Mouse (Mus musculus) cerebellum, adult 2 months (tissue): ENCODE data around the gene Abhd14b. TPM values are rescaled to one million over a fixed set of nuclear protein-coding genes. Genes with fewer than 3 reads are reported as not detected.
A peak's percentile ranks its signal among the peaks of the same experiment; 100 is the strongest.

Source experiments
- DNase-seq, 2 experiments: peaks; one replicate each; pipeline ENCODE4 v3.0.0; 2021
- H3K27ac ChIP-seq: fragments of 200-500 bp; 2 replicates; pipeline ENCODE4 v1.5.1; 2012; ENCODE audit warnings: low read length, control low read depth, inconsistent platforms; ENCODE audit not compliant: insufficient read depth
- H3K27me3 ChIP-seq: fragments of 200-500 bp; 2 replicates; pipeline ENCODE4 v1.6.1; 2012; ENCODE audit warnings: inconsistent platforms, mild to moderate bottlenecking, low read length, moderate library complexity; ENCODE audit not compliant: control insufficient read depth, insufficient read depth
- H3K4me1 ChIP-seq: fragments of 200-500 bp; 2 replicates; pipeline ENCODE4 v1.6.1; 2011; ENCODE audit warnings: low read length; ENCODE audit not compliant: control insufficient read depth, insufficient read depth
- H3K4me3 ChIP-seq: fragments of 200-500 bp; replicated peaks from 2 replicates; pipeline ENCODE3; 2011; ENCODE audit warnings: mild to moderate bottlenecking, low read depth, low read length, control low read depth; ENCODE audit not compliant: insufficient read depth
- CTCF ChIP-seq: fragments of 200-500 bp; IDR thresholded peaks from 2 replicates; pipeline ENCODE4 v1.5.1; 2011; ENCODE audit warnings: low read depth, mild to moderate bottlenecking, control low read depth, low read length, moderate library complexity, borderline replicate concordance; ENCODE audit not compliant: insufficient read depth
- POLR2A ChIP-seq: fragments of 200-500 bp; IDR thresholded peaks from 2 replicates; pipeline ENCODE4 v1.6.1; 2011; ENCODE audit warnings: low read length, control low read depth, borderline replicate concordance; ENCODE audit not compliant: insufficient read depth
- WGBS: fragments of 180-500 bp; shearing (Covaris S2); methylation state at CpG from one replicate; pipeline ENCODE4 v1.1.7; 2018; 5-methylcytosine and 5-hydroxymethylcytosine counted together
- polyA plus RNA-seq: library from polyadenylated mRNA; depleted of rRNA; stranded (reverse); fragments of >200 nt; gene quantifications from 2 replicates; pipeline ENCODE4 v1.2.3, GENCODE M21; 2012

Gene Abhd14b
- polyA plus RNA-seq, 1 experiment = 59.7 TPM

GRCm38 (mm10) chr9:106456325-106457162 lies 9.3 kb downstream of the Abhd14b start:
- peak in 1 of 2 experiments; percentile 43 for DNase-seq
- TF ChIP-seq CTCF (no peak), POLR2A (no peak)
- H3K27me3 ChIP-seq = no peaks in the 10 kb centered on the region
- 0 out of 2 replicates have a peak overlapping the region, but pooled peaks have one; percentile 29 for H3K27ac ChIP-seq
- 30% methylated on average over 15 of the region's 15 CpGs for WGBS
- no peak overlapping the region for H3K4me3 ChIP-seq
- peaks cover 46% of the 10 kb centered on the region for H3K4me1 ChIP-seq

- H3K4me1 ChIP-seq = peaks cover 41% of the 10 kb centered on the region
- WGBS = 22% methylated on average over 9 of the region's 9 CpGs
Measured at GRCm38 (mm10) chr9:106457163-106457559, 9.9 kb downstream of the Abhd14b start.

GRCm38 (mm10) chr9:106457920-106458319 lies 10.7 kb downstream of the Abhd14b start:
- WGBS = 27% methylated on average over 5 of the region's 5 CpGs
- peak; percentile 54 to 56 for DNase-seq
- TF ChIP-seq POLR2A (no peak), CTCF (no peak)
- no peak overlapping the region for H3K4me3 ChIP-seq
- H3K27ac ChIP-seq = 0 out of 2 replicates have a peak overlapping the region, but pooled peaks have one; percentile 29
- H3K27me3 ChIP-seq = no peaks in the 10 kb centered on the region
- H3K4me1 ChIP-seq = peaks cover 42% of the 10 kb centered on the region

More at GRCm38 (mm10) chr9:106457163-106457559, 9.9 kb downstream of the Abhd14b start:
- DNase-seq = no peak
- TF ChIP-seq CTCF (no peak), POLR2A (no peak)
- H3K27ac ChIP-seq = 0 out of 2 replicates have a peak overlapping the region, but pooled peaks have one; percentile 29
- H3K27me3 ChIP-seq = no peaks in the 10 kb centered on the region
- no peak overlapping the region for H3K4me3 ChIP-seq

- DNase-seq = peak in 1 of 2 experiments; percentile 66
- H3K4me1 ChIP-seq = peaks cover 37% of the 10 kb centered on the region
- no peaks in the 10 kb centered on the region for H3K27me3 ChIP-seq
- H3K4me3 ChIP-seq = peak overlapping the region; percentile 95
- H3K27ac ChIP-seq = peak overlapping the region; percentile 75
- WGBS = 18% methylated on average over 15 of the region's 15 CpGs
- TF ChIP-seq POLR2A = no peak
- no peak for TF ChIP-seq CTCF
Measured at GRCm38 (mm10) chr9:106459946-106460345, 12.7 kb downstream of the Abhd14b start.

GRCm38 (mm10) chr9:106460401-106461025 lies 13.3 kb downstream of the Abhd14b start:
- peak overlapping the region; percentile 95 for H3K4me3 ChIP-seq
- H3K4me1 ChIP-seq = peaks cover 33% of the 10 kb centered on the region

GRCm38 (mm10) chr9:106461026-106461415 lies 13.8 kb downstream of the Abhd14b start:
- Histone ChIP-seq H3K27me3 (no peaks in the 10 kb centered on the region), H3K4me3 (peak overlapping the region; percentile 95), H3K27ac (peak overlapping the region; percentile 75), H3K4me1 (peaks cover 31% of the 10 kb centered on the region)
- TF ChIP-seq CTCF (no peak), POLR2A (no peak)
- 15% methylated on average over 9 of the region's 9 CpGs for WGBS
- peak; percentile 45 to 66 for DNase-seq

More at GRCm38 (mm10) chr9:106460401-106461025, 13.3 kb downstream of the Abhd14b start:
- H3K27ac ChIP-seq = peak overlapping the region; percentile 75
- peak; percentile 86 to 89 for DNase-seq
- no peaks in the 10 kb centered on the region for H3K27me3 ChIP-seq
- WGBS = 13% methylated on average over 18 of the region's 18 CpGs
- TF ChIP-seq POLR2A (peak; percentile 82), CTCF (no peak)

GRCm38 (mm10) chr9:106461641-106462429 lies 14.6 kb downstream of the Abhd14b start:
- Histone ChIP-seq H3K27me3 (no peaks in the 10 kb centered on the region), H3K4me3 (peak overlapping the region; percentile 83), H3K27ac (peak overlapping the region; percentile 75), H3K4me1 (peaks cover 23% of the 10 kb centered on the region)
- 13% methylated on average over 16 of the region's 16 CpGs for WGBS
- no peak for TF ChIP-seq CTCF
- no peak for TF ChIP-seq POLR2A
- DNase-seq = peak; percentile 61 to 67
